Mouse (Mus musculus) G1E (cell line): ENCODE results near the gene Blnk. TPM values are rescaled to one million over a fixed set of nuclear protein-coding genes. Genes with fewer than 3 reads are reported as not detected.

Experiments used
- ATAC-seq: 2 replicates; pipeline ENCODE4 v1.8.0; 2016; ENCODE audit warnings: mild to moderate bottlenecking; ENCODE audit not compliant: insufficient number of reproducible peaks, poor library complexity, low FRiP score, severe bottlenecking; ENCODE audit errors: extremely low read depth
- DNase-seq: peaks from one replicate; pipeline ENCODE4 v3.0.0; 2012; ENCODE audit warnings: low spot score
- H3K27me3 ChIP-seq: 2 replicates; pipeline ENCODE4 v1.6.1; 2012; ENCODE audit warnings: mild to moderate bottlenecking, low read length, inconsistent platforms; ENCODE audit not compliant: insufficient read depth
- H3K36me3 ChIP-seq: replicated peaks from 2 replicates; pipeline ENCODE3; 2012; ENCODE audit warnings: mild to moderate bottlenecking, inconsistent platforms
- H3K4me1 ChIP-seq: 2 replicates; pipeline ENCODE4 v1.6.1; 2012; ENCODE audit warnings: low read depth, low read length, inconsistent platforms, mixed read lengths; ENCODE audit not compliant: insufficient read depth
- H3K4me3 ChIP-seq: 2 replicates; pipeline ENCODE4 v1.5.1; 2012; ENCODE audit warnings: low read depth, mild to moderate bottlenecking, inconsistent platforms, low read length, moderate library complexity, mixed read lengths
- H3K9me3 ChIP-seq: replicated peaks from 2 replicates; pipeline ENCODE4 v1.6.1; 2012; ENCODE audit warnings: inconsistent platforms
- CTCF ChIP-seq: IDR thresholded peaks from 2 replicates; pipeline ENCODE4 v1.5.1; 2012; ENCODE audit warnings: low read depth, low read length, inconsistent platforms, mixed read lengths
- GATA1 ChIP-seq: IDR thresholded peaks from 2 replicates; pipeline ENCODE4 v1.6.1; 2012; ENCODE audit warnings: borderline replicate concordance, low read length, inconsistent platforms, mixed read lengths
- GATA2 ChIP-seq: IDR thresholded peaks from 2 replicates; pipeline ENCODE4 v1.6.1; 2012; ENCODE audit warnings: low read depth, low read length, inconsistent platforms, borderline replicate concordance
- POLR2AphosphoS5 ChIP-seq: IDR thresholded peaks from 2 replicates; pipeline ENCODE4 v1.6.1; 2012; ENCODE audit warnings: low read depth, low read length, inconsistent platforms; ENCODE audit not compliant: insufficient replicate concordance
- TAL1 ChIP-seq: conservative IDR thresholded peaks from 2 replicates; pipeline ENCODE4 v1.6.1; 2012; ENCODE audit warnings: low read depth, low read length, inconsistent platforms, mixed read lengths
- polyA plus RNA-seq: library from polyadenylated mRNA; stranded (reverse); fragments of >175 nt; gene quantifications from 2 replicates; pipeline ENCODE4 v1.2.3, GENCODE M21; 2012
- total RNA-seq, 2 experiments: library from RNA; stranded (forward) in 1 of 2; stranded (reverse) in 1 of 2; fragments of 200-1000 nt in 1 of 2; fragments of >200 nt in 1 of 2; fragmentation: Nextera tagmentation in 1 of 2; gene quantifications; 2 replicates each; pipeline ENCODE4 v1.2.3; 2014 to 2017

Gene Blnk
- total and polyA plus RNA-seq, 3 experiments, result 0.15 to 0.44 TPM; not detected in 1

GRCm38 (mm10) chr19:40995449-40996401 lies 1.4 kb upstream of the Blnk start:
- H3K27me3 ChIP-seq, result no peaks in the 10 kb centered on the region; the same call in none of the 2 replicates
- TF ChIP-seq TAL1, result no peak
- TF ChIP-seq POLR2AphosphoS5, result no peak
- no peak for TF ChIP-seq GATA2
- no peak for TF ChIP-seq GATA1
- TF ChIP-seq CTCF, result no peak
- no peaks in the 10 kb centered on the region for H3K9me3 ChIP-seq
- H3K36me3 ChIP-seq, result no peaks in the 10 kb centered on the region
- no peaks in the 10 kb centered on the region for H3K4me1 ChIP-seq
- DNase-seq (no peak), ATAC-seq (no peak)
- H3K4me3 ChIP-seq, result no peak overlapping the region

- Histone ChIP-seq H3K4me1 (no peaks in the 10 kb centered on the region), H3K27me3 (no peaks in the 10 kb centered on the region; the same call in none of the 2 replicates), H3K9me3 (no peaks in the 10 kb centered on the region), H3K36me3 (no peaks in the 10 kb centered on the region), H3K4me3 (no peak overlapping the region)
- ATAC-seq (no peak), DNase-seq (no peak)
- no peak for TF ChIP-seq GATA1
- no peak for TF ChIP-seq GATA2
- no peak for TF ChIP-seq POLR2AphosphoS5
- no peak for TF ChIP-seq TAL1
- TF ChIP-seq CTCF, result no peak
Observed at GRCm38 (mm10) chr19:40994911-40995310, 576 bp upstream of the Blnk start.

- DNase-seq, result no peak
- H3K36me3 ChIP-seq, result no peaks in the 10 kb centered on the region
- no peaks in the 10 kb centered on the region for H3K9me3 ChIP-seq
- ATAC-seq, result no peak; the same call in 1 of the 2 replicates
- H3K4me1 ChIP-seq, result no peaks in the 10 kb centered on the region
- peaks cover 2% of the 10 kb centered on the region for H3K27me3 ChIP-seq
- TF ChIP-seq TAL1 (no peak), GATA2 (no peak), POLR2AphosphoS5 (no peak), GATA1 (no peak), CTCF (no peak)
- H3K4me3 ChIP-seq, result no peak overlapping the region
Observed at GRCm38 (mm10) chr19:40993356-40993755, 979 bp downstream of the Blnk start.

GRCm38 (mm10) chr19:40992517-40993044 lies 1.8 kb downstream of the Blnk start:
- Histone ChIP-seq H3K9me3 (no peaks in the 10 kb centered on the region), H3K27me3 (peaks cover 2% of the 10 kb centered on the region), H3K4me1 (no peaks in the 10 kb centered on the region), H3K36me3 (no peaks in the 10 kb centered on the region), H3K4me3 (no peak overlapping the region)
- ATAC-seq (no peak), DNase-seq (no peak)
- TF ChIP-seq POLR2AphosphoS5 (no peak), GATA2 (no peak), TAL1 (no peak), GATA1 (no peak)

DNA sequence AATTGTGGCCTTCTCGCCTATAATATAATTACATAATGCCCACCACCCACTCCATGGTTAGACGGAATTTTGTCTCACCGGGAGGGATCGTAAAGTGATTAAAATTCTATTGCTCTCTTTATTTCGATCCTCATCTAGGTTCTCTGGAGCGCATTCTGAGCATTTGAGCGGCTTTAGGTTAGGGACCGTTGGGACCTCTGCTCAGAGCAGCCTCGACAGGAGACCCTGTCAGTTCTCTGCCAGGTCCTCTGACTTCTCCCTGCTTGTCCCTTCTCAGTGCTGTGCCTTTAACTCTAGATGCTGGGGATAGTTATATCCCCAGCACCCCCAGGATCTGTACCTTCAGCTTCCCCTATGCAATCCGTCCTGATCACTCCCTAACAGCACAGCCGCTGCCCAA lies 2.2 kb downstream of the Blnk start:
- peaks cover 2% of the 10 kb centered on the region for H3K27me3 ChIP-seq
- no peaks in the 10 kb centered on the region for H3K4me1 ChIP-seq
- no peaks in the 10 kb centered on the region for H3K36me3 ChIP-seq
- ATAC-seq (no peak), DNase-seq (no peak)
- H3K9me3 ChIP-seq, result no peaks in the 10 kb centered on the region
- H3K4me3 ChIP-seq, result no peak overlapping the region
- TF ChIP-seq GATA1, result no peak
- TF ChIP-seq TAL1, result no peak
- TF ChIP-seq POLR2AphosphoS5, result no peak
- TF ChIP-seq CTCF, result no peak
- no peak for TF ChIP-seq GATA2

GRCm38 (mm10) chr19:40991626-40992025 lies 2.7 kb downstream of the Blnk start:
- ATAC-seq (no peak), DNase-seq (no peak)
- H3K36me3 ChIP-seq, result no peaks in the 10 kb centered on the region
- no peak overlapping the region for H3K4me3 ChIP-seq
- no peak for TF ChIP-seq POLR2AphosphoS5
- no peak for TF ChIP-seq CTCF
- TF ChIP-seq GATA1, result no peak
- no peak for TF ChIP-seq GATA2
- no peak for TF ChIP-seq TAL1
- no peaks in the 10 kb centered on the region for H3K9me3 ChIP-seq
- H3K27me3 ChIP-seq, result peaks cover 2% of the 10 kb centered on the region
- no peaks in the 10 kb centered on the region for H3K4me1 ChIP-seq
